Mouse (Mus musculus) lung, embryonic 15.5 days (tissue): ENCODE results near the gene Pam. TPM values are rescaled to one million over a fixed set of nuclear protein-coding genes. Genes with fewer than 3 reads are reported as not detected.
"Not testable (repeated sequence)": the region's sequence is repeated elsewhere in the genome, so short reads cannot be mapped to it uniquely, and the experiment has no call there.

Experiments used
- ATAC-seq: fragments of 200-750 bp; cut with Nextera tagmentation; 2 replicates; pipeline ENCODE4 v1.8.0; 2017; ENCODE audit warnings: moderate number of reproducible peaks, borderline replicate concordance; ENCODE audit not compliant: low FRiP score, low TSS enrichment; ENCODE audit errors: extremely low read depth
- H3K27ac ChIP-seq: fragments of 300-500 bp; sonication (generic); 2 replicates; pipeline ENCODE4 v1.5.1; 2015; ENCODE audit warnings: moderate library complexity, mild to moderate bottlenecking, inconsistent platforms
- H3K27me3 ChIP-seq: fragments of 300-500 bp; sonication (generic); 2 replicates; pipeline ENCODE4 v1.6.1; 2015; ENCODE audit warnings: inconsistent platforms
- H3K36me3 ChIP-seq: fragments of 300-500 bp; sonication (generic); 2 replicates; pipeline ENCODE4 v1.6.1; 2015; ENCODE audit warnings: inconsistent platforms
- H3K4me1 ChIP-seq: fragments of 300-500 bp; sonication (generic); 2 replicates; pipeline ENCODE4 v1.6.1; 2015; ENCODE audit warnings: inconsistent platforms
- H3K4me2 ChIP-seq: fragments of 300-500 bp; sonication (generic); 2 replicates; pipeline ENCODE4 v1.6.1; 2015; ENCODE audit warnings: inconsistent platforms, mild to moderate bottlenecking, moderate library complexity
- H3K4me3 ChIP-seq: fragments of 300-500 bp; sonication (generic); 2 replicates; pipeline ENCODE4 v1.5.1; 2015; ENCODE audit warnings: mild to moderate bottlenecking, inconsistent platforms
- H3K9ac ChIP-seq: fragments of 300-500 bp; sonication (generic); 2 replicates; pipeline ENCODE4 v1.6.1; 2015; ENCODE audit warnings: inconsistent platforms
- H3K9me3 ChIP-seq: fragments of 300-500 bp; sonication (generic); 2 replicates; pipeline ENCODE4 v1.6.1; 2016; ENCODE audit warnings: inconsistent platforms
- WGBS: fragments of 180-500 bp; shearing (Covaris S2); methylation state at CpG from one replicate; pipeline ENCODE4 v1.1.7; 2015; 5-methylcytosine and 5-hydroxymethylcytosine counted together
- polyA plus RNA-seq: library from polyadenylated mRNA; unstranded; fragments of >200 nt; fragmentation: Nextera tagmentation; extraction: Ambion mirVana; gene quantifications from 2 replicates; pipeline ENCODE4 v1.2.1, GENCODE M21; 2015

Gene Pam
- polyA plus RNA-seq, 1 experiment from 2014 or later = 52.7 TPM

GRCm38 (mm10) chr1:97958759-97959158 is 136.7 kb downstream of the Pam start:
- no peaks in the 10 kb centered on the region for H3K36me3 ChIP-seq
- H3K4me2 ChIP-seq = no peak overlapping the region
- no peaks in the 10 kb centered on the region for H3K27me3 ChIP-seq
- no peak overlapping the region for H3K9ac ChIP-seq
- H3K4me3 ChIP-seq = no peak overlapping the region
- no peak overlapping the region for H3K27ac ChIP-seq
- peaks cover 4% of the 10 kb centered on the region; the same call in 1 of the 2 replicates for H3K4me1 ChIP-seq
- no peak for ATAC-seq
- no peaks in the 10 kb centered on the region for H3K9me3 ChIP-seq
- 80% methylated on average over 4 of the region's 4 CpGs for WGBS

- ATAC-seq, H3K4me2 ChIP-seq, H3K9ac ChIP-seq, H3K27me3 ChIP-seq, H3K9me3 ChIP-seq, H3K36me3 ChIP-seq, H3K4me3 ChIP-seq, H3K4me1 ChIP-seq, H3K27ac ChIP-seq: not testable (repeated sequence)
- 88% methylated on average over 17 of the region's 17 CpGs for WGBS
Observed at GRCm38 (mm10) chr1:97949258-97949657, 146.2 kb downstream of the Pam start.

GRCm38 (mm10) chr1:97947100-97947499 is 148.3 kb downstream of the Pam start:
- WGBS = 59% methylated on average over 3 of the region's 3 CpGs
- Histone ChIP-seq H3K27ac (no peak overlapping the region), H3K27me3 (no peaks in the 10 kb centered on the region), H3K4me3 (no peak overlapping the region), H3K9ac (no peak overlapping the region), H3K4me2 (no peak overlapping the region), H3K4me1 (no peaks in the 10 kb centered on the region), H3K9me3 (no peaks in the 10 kb centered on the region), H3K36me3 (no peaks in the 10 kb centered on the region)
- ATAC-seq = no peak

GRCm38 (mm10) chr1:97943908-97944608 is 151.4 kb downstream of the Pam start:
- 56% methylated on average over 4 of the region's 4 CpGs for WGBS
- H3K9ac ChIP-seq = no peak overlapping the region
- no peaks in the 10 kb centered on the region for H3K27me3 ChIP-seq
- no peak overlapping the region for H3K4me3 ChIP-seq
- no peaks in the 10 kb centered on the region for H3K4me1 ChIP-seq
- H3K9me3 ChIP-seq = no peaks in the 10 kb centered on the region
- no peak for ATAC-seq
- H3K36me3 ChIP-seq = no peaks in the 10 kb centered on the region
- no peak overlapping the region for H3K27ac ChIP-seq
- H3K4me2 ChIP-seq = no peak overlapping the region

- H3K4me3 ChIP-seq = no peak overlapping the region
- no peaks in the 10 kb centered on the region for H3K4me1 ChIP-seq
- no peak overlapping the region for H3K27ac ChIP-seq
- no peaks in the 10 kb centered on the region for H3K9me3 ChIP-seq
- no peak overlapping the region for H3K4me2 ChIP-seq
- H3K36me3 ChIP-seq = no peaks in the 10 kb centered on the region
- 84% methylated on average over 4 of the region's 4 CpGs for WGBS
- no peak overlapping the region for H3K9ac ChIP-seq
- no peak for ATAC-seq
- H3K27me3 ChIP-seq = no peaks in the 10 kb centered on the region
Observed at GRCm38 (mm10) chr1:97943402-97943801, 152.0 kb downstream of the Pam start.

- no peak overlapping the region for H3K4me3 ChIP-seq
- H3K4me1 ChIP-seq = no peaks in the 10 kb centered on the region
- no peaks in the 10 kb centered on the region for H3K9me3 ChIP-seq
- no peak overlapping the region for H3K27ac ChIP-seq
- H3K36me3 ChIP-seq = no peaks in the 10 kb centered on the region
- ATAC-seq = no peak
- no peaks in the 10 kb centered on the region for H3K27me3 ChIP-seq
- H3K9ac ChIP-seq = no peak overlapping the region
- 44% methylated on average over 2 of the region's 2 CpGs for WGBS
- no peak overlapping the region for H3K4me2 ChIP-seq
Observed at GRCm38 (mm10) chr1:97942966-97943365, 152.5 kb downstream of the Pam start.

- Histone ChIP-seq H3K4me2 (no peak overlapping the region), H3K4me1 (no peaks in the 10 kb centered on the region), H3K36me3 (no peaks in the 10 kb centered on the region), H3K27ac (no peak overlapping the region), H3K4me3 (no peak overlapping the region), H3K9ac (no peak overlapping the region), H3K27me3 (no peaks in the 10 kb centered on the region), H3K9me3 (no peaks in the 10 kb centered on the region)
- ATAC-seq = no peak
- WGBS = 90% methylated on average over 3 of the region's 3 CpGs
Observed at GRCm38 (mm10) chr1:97938586-97938985, 156.9 kb downstream of the Pam start.

- no peaks in the 10 kb centered on the region for H3K36me3 ChIP-seq
Observed at GRCm38 (mm10) chr1:97938053-97938452, 157.4 kb downstream of the Pam start.

GRCm38 (mm10) chr1:97934940-97935339 is 160.5 kb downstream of the Pam start:
- no peaks in the 10 kb centered on the region for H3K9me3 ChIP-seq
- H3K4me2 ChIP-seq = no peak overlapping the region
- no peaks in the 10 kb centered on the region for H3K27me3 ChIP-seq
- H3K4me3 ChIP-seq = no peak overlapping the region
- ATAC-seq = no peak
- no peaks in the 10 kb centered on the region for H3K36me3 ChIP-seq
- no peak overlapping the region for H3K27ac ChIP-seq
- H3K9ac ChIP-seq = no peak overlapping the region
- H3K4me1 ChIP-seq = no peaks in the 10 kb centered on the region

More at GRCm38 (mm10) chr1:97938053-97938452, 157.4 kb downstream of the Pam start:
- Histone ChIP-seq H3K9ac (no peak overlapping the region), H3K9me3 (no peaks in the 10 kb centered on the region), H3K27me3 (no peaks in the 10 kb centered on the region), H3K27ac (no peak overlapping the region), H3K4me1 (no peaks in the 10 kb centered on the region), H3K4me3 (no peak overlapping the region), H3K4me2 (no peak overlapping the region)
- 38% methylated on average over 3 of the region's 3 CpGs for WGBS
- no peak for ATAC-seq

- no peaks in the 10 kb centered on the region for H3K9me3 ChIP-seq
- 89% methylated on average over 4 of the region's 4 CpGs for WGBS
- no peak for ATAC-seq
- no peaks in the 10 kb centered on the region for H3K36me3 ChIP-seq
- H3K27me3 ChIP-seq = no peaks in the 10 kb centered on the region
- H3K4me3 ChIP-seq = no peak overlapping the region
- H3K4me1 ChIP-seq = no peaks in the 10 kb centered on the region
- H3K9ac ChIP-seq = no peak overlapping the region
- no peak overlapping the region for H3K27ac ChIP-seq
- H3K4me2 ChIP-seq = no peak overlapping the region
Observed at GRCm38 (mm10) chr1:97931220-97931619, 164.2 kb downstream of the Pam start.

- Histone ChIP-seq H3K4me3 (no peak overlapping the region), H3K27ac (no peak overlapping the region), H3K36me3 (no peaks in the 10 kb centered on the region), H3K9ac (no peak overlapping the region), H3K9me3 (no peaks in the 10 kb centered on the region), H3K4me2 (no peak overlapping the region), H3K27me3 (no peaks in the 10 kb centered on the region), H3K4me1 (no peaks in the 10 kb centered on the region)
- ATAC-seq = no peak
- WGBS = 66% methylated on average over 4 of the region's 4 CpGs
Observed at GRCm38 (mm10) chr1:97929415-97930028, 165.9 kb downstream of the Pam start.

GRCm38 (mm10) chr1:97926789-97927188 is 168.7 kb downstream of the Pam start:
- no peaks in the 10 kb centered on the region for H3K9me3 ChIP-seq
- 67% methylated on average over 7 of the region's 7 CpGs for WGBS
- H3K9ac ChIP-seq = no peak overlapping the region
- no peaks in the 10 kb centered on the region for H3K36me3 ChIP-seq
- no peak overlapping the region for H3K4me3 ChIP-seq
- no peak overlapping the region for H3K4me2 ChIP-seq
- H3K27me3 ChIP-seq = no peaks in the 10 kb centered on the region
- ATAC-seq = no peak
- peaks cover 5% of the 10 kb centered on the region; the same call in 1 of the 2 replicates for H3K4me1 ChIP-seq
- H3K27ac ChIP-seq = no peak overlapping the region
